Mouse (Mus musculus) embryonic fibroblast, embryonic 13.5 days (primary cell): ENCODE results near the gene Arid3a. TPM values are rescaled to one million over a fixed set of nuclear protein-coding genes. Genes with fewer than 3 reads are reported as not detected.

Experiments used
- H3K27ac ChIP-seq: 2 replicates; pipeline ENCODE4 v1.5.1; 2012; ENCODE audit warnings: low read length, control low read depth, inconsistent platforms; ENCODE audit not compliant: insufficient read depth
- H3K4me1 ChIP-seq: 2 replicates; pipeline ENCODE4 v1.6.1; 2011; ENCODE audit warnings: low read length; ENCODE audit not compliant: control insufficient read depth, insufficient read depth
- H3K4me3 ChIP-seq: 2 replicates; pipeline ENCODE4 v1.5.1; 2011; ENCODE audit warnings: mild to moderate bottlenecking, control low read depth, low read length; ENCODE audit not compliant: insufficient read depth
- CTCF ChIP-seq: IDR thresholded peaks from 2 replicates; pipeline ENCODE4 v1.5.1; 2011; ENCODE audit warnings: mild to moderate bottlenecking, control low read depth, low read length, moderate library complexity, borderline replicate concordance; ENCODE audit not compliant: insufficient read depth
- POLR2A ChIP-seq: IDR thresholded peaks from 2 replicates; pipeline ENCODE4 v1.6.1; 2011; ENCODE audit warnings: low read depth, mild to moderate bottlenecking, control low read depth, low read length, moderate library complexity
- polyA plus RNA-seq: library from polyadenylated mRNA; stranded (reverse); fragments of >200 nt; gene quantifications from 2 replicates; pipeline ENCODE4 v1.2.4, GENCODE M21; 2011; ENCODE audit warnings: low read depth; ENCODE audit not compliant: missing spikeins, insufficient read length

Arid3a gene
- polyA plus RNA-seq, 1 experiment: 6.0 TPM

GRCm38 (mm10) chr10:79965325-79965724 lies 38.5 kb downstream of the Arid3a start:
- no peak overlapping the region for H3K4me3 ChIP-seq
- H3K4me1 ChIP-seq: peaks cover 5% of the 10 kb centered on the region
- TF ChIP-seq POLR2A (no peak), CTCF (no peak)

GRCm38 (mm10) chr10:79966886-79967400 lies 40.1 kb downstream of the Arid3a start:
- TF ChIP-seq POLR2A (no peak), CTCF (no peak)
- no peak overlapping the region for H3K4me3 ChIP-seq
- H3K4me1 ChIP-seq: no peaks in the 10 kb centered on the region
- no peak overlapping the region for H3K27ac ChIP-seq

More at GRCm38 (mm10) chr10:79965325-79965724, 38.5 kb downstream of the Arid3a start:
- H3K27ac ChIP-seq: no peak overlapping the region

GRCm38 (mm10) chr10:79968181-79968580 lies 41.3 kb downstream of the Arid3a start:
- H3K4me3 ChIP-seq: no peak overlapping the region
- TF ChIP-seq POLR2A (no peak), CTCF (no peak)

GRCm38 (mm10) chr10:79969124-79969568 lies 42.3 kb downstream of the Arid3a start:
- no peak; the same call in 1 of the 2 replicates for TF ChIP-seq POLR2A
- no peak for TF ChIP-seq CTCF
- Histone ChIP-seq H3K4me3 (no peak overlapping the region), H3K27ac (no peak overlapping the region), H3K4me1 (no peaks in the 10 kb centered on the region)

More at GRCm38 (mm10) chr10:79968181-79968580, 41.3 kb downstream of the Arid3a start:
- no peak overlapping the region for H3K27ac ChIP-seq
- H3K4me1 ChIP-seq: no peaks in the 10 kb centered on the region

GRCm38 (mm10) chr10:79970415-79971182 lies 43.8 kb downstream of the Arid3a start, which contains the start of gene Grin3b:
Gene Grin3b, plus strand, starts transcription at chr10:79970715.
- H3K27ac ChIP-seq: no peak within 1 kb of the TSS
- H3K4me1 ChIP-seq: no peaks in the 10 kb centered on the region
- no peak within 1 kb of the TSS for H3K4me3 ChIP-seq
- TF ChIP-seq POLR2A: no peak
- TF ChIP-seq CTCF: no peak

- H3K4me3 ChIP-seq: no peak overlapping the region
- H3K4me1 ChIP-seq: no peaks in the 10 kb centered on the region
- H3K27ac ChIP-seq: no peak overlapping the region
- no peak for TF ChIP-seq POLR2A
- no peak for TF ChIP-seq CTCF
These were observed 44.3 kb downstream of the Arid3a start for GRCm38 (mm10) chr10:79971183-79971497.

GRCm38 (mm10) chr10:79972831-79973230 lies 46.0 kb downstream of the Arid3a start:
- TF ChIP-seq CTCF: no peak
- TF ChIP-seq POLR2A: no peak
- Histone ChIP-seq H3K4me1 (no peaks in the 10 kb centered on the region), H3K4me3 (no peak overlapping the region), H3K27ac (no peak overlapping the region)

GRCm38 (mm10) chr10:79974087-79974486 lies 47.2 kb downstream of the Arid3a start:
- no peak overlapping the region for H3K4me3 ChIP-seq
- no peaks in the 10 kb centered on the region for H3K4me1 ChIP-seq
- TF ChIP-seq CTCF: no peak
- TF ChIP-seq POLR2A: no peak
- H3K27ac ChIP-seq: no peak overlapping the region

GRCm38 (mm10) chr10:79974668-79975067 lies 47.8 kb downstream of the Arid3a start:
- TF ChIP-seq POLR2A: no peak
- TF ChIP-seq CTCF: no peak
- H3K27ac ChIP-seq: no peak overlapping the region
- H3K4me3 ChIP-seq: no peak overlapping the region
- H3K4me1 ChIP-seq: no peaks in the 10 kb centered on the region

GRCm38 (mm10) chr10:79976071-79976721 lies 49.4 kb downstream of the Arid3a start:
- no peak overlapping the region for H3K4me3 ChIP-seq
- TF ChIP-seq CTCF (no peak), POLR2A (no peak)
- no peaks in the 10 kb centered on the region for H3K4me1 ChIP-seq
- no peak overlapping the region for H3K27ac ChIP-seq
